Mouse (Mus musculus) spleen, adult 2 months (tissue): ENCODE measurements around the gene Snx21. TPM values are rescaled to one million over a fixed set of nuclear protein-coding genes. Genes with fewer than 3 reads are reported as not detected.
A peak's percentile ranks its signal among the peaks of the same experiment; 100 is the strongest.

Experiments used
- DNase-seq, 2 experiments: peaks; one replicate each; pipeline versions ENCODE4 v3.0.0 to v3.0.0-alpha.2; 2012 to 2021; ENCODE audit warnings: low spot score in 2 of 2, low read depth in 1 of 2
- H3K27ac ChIP-seq: fragments of 200-500 bp; 2 replicates; pipeline ENCODE4 v1.5.1; 2012; ENCODE audit warnings: low read length, inconsistent platforms; ENCODE audit not compliant: insufficient read depth
- H3K27me3 ChIP-seq: fragments of 200-500 bp; 2 replicates; pipeline ENCODE4 v1.6.1; 2012; ENCODE audit warnings: mild to moderate bottlenecking, moderate library complexity, low read length, inconsistent platforms; ENCODE audit not compliant: control insufficient read depth, insufficient read depth
- H3K36me3 ChIP-seq: fragments of 200-500 bp; 2 replicates; pipeline ENCODE4 v1.6.1; 2012; ENCODE audit warnings: mild to moderate bottlenecking, low read length, inconsistent platforms; ENCODE audit not compliant: control insufficient read depth, insufficient read depth
- H3K4me1 ChIP-seq: fragments of 200-500 bp; 2 replicates; pipeline ENCODE4 v1.6.1; 2011; ENCODE audit warnings: inconsistent platforms; ENCODE audit not compliant: control insufficient read depth, insufficient read depth, insufficient read length
- H3K4me3 ChIP-seq: fragments of 200-500 bp; 2 replicates; pipeline ENCODE4 v1.5.1; 2011; ENCODE audit warnings: mild to moderate bottlenecking, inconsistent platforms; ENCODE audit not compliant: insufficient read depth, insufficient read length; ENCODE audit errors: extremely low read depth
- CTCF ChIP-seq: fragments of 200-500 bp; IDR thresholded peaks from 2 replicates; pipeline ENCODE4 v1.5.1; 2011; ENCODE audit warnings: mild to moderate bottlenecking, inconsistent platforms; ENCODE audit not compliant: insufficient read depth, insufficient read length, insufficient replicate concordance; ENCODE audit errors: extremely low read depth
- POLR2A ChIP-seq: fragments of 200-500 bp; IDR thresholded peaks from 2 replicates; pipeline ENCODE4 v1.6.1; 2011; ENCODE audit warnings: low read depth, low read length, inconsistent platforms
- WGBS: fragments of 180-500 bp; shearing (Covaris S2); methylation state at CpG from one replicate; pipeline ENCODE4 v1.1.7; 2018; 5-methylcytosine and 5-hydroxymethylcytosine counted together
- polyA plus RNA-seq: library from polyadenylated mRNA; depleted of rRNA; stranded (reverse); fragments of >200 nt; gene quantifications from 2 replicates; pipeline ENCODE4 v1.2.3, GENCODE M21; 2012; rRNA removed

Gene Snx21
- polyA plus RNA-seq, 1 experiment, result 9.5 TPM

DNA sequence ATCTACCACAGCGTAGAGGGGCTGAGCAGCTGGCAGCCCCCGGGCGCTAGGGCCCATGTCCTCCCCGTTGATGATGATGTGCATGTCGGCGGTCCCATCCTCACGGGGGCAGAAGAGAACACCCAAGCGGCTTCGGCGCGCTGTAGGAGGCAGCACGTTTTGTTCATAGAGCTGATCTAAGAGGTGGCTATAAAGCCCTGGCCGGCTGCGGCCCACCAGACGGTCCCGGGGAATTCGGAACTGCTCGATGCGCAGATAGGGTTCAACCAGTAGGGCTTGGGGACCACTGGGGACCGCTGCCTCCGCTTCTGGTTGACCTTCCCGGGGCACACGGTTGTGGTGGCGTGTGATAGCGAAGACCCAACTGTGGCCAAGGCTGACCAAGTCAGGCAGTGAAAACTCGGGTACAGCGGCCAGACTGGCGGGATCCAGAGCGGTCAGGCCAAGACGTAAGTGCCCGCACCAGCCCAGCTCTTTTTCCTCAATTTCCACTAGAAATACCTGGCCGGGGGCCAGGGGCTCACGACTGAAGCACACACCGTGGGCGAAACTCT is 47.2 kb downstream of the Snx21 start, which contains the start of gene Ctsa:
Gene Ctsa (plus strand): TSS at position 126 of the 554 bp plus-strand sequence.
- H3K36me3 ChIP-seq, result peaks cover 16% of the 10 kb centered on the region
- no peaks in the 10 kb centered on the region for H3K27me3 ChIP-seq
- peak within 1 kb of the TSS; percentile 85 for H3K27ac ChIP-seq
- under 1% methylated on average over 35 of the region's 35 CpGs for WGBS
- DNase-seq, result peak; percentile 65 to 85
- peaks cover 5% of the 10 kb centered on the region; the same call in 1 of the 2 replicates for H3K4me1 ChIP-seq
- peak within 1 kb of the TSS; percentile 83 for H3K4me3 ChIP-seq
- TF ChIP-seq POLR2A, result no peak
- TF ChIP-seq CTCF, result peak; percentile 70; the same call in 1 of the 2 replicates

- peak within 1 kb of the TSS; percentile 85 for H3K27ac ChIP-seq
- H3K36me3 ChIP-seq, result peaks cover 21% of the 10 kb centered on the region
- H3K4me1 ChIP-seq, result peaks cover 5% of the 10 kb centered on the region; the same call in 1 of the 2 replicates
- H3K27me3 ChIP-seq, result no peaks in the 10 kb centered on the region
- H3K4me3 ChIP-seq, result peak within 1 kb of the TSS; percentile 83
- TF ChIP-seq CTCF (no peak), POLR2A (peak; percentile 44; the same call in 1 of the 2 replicates)
- under 1% methylated on average over 31 of the region's 31 CpGs for WGBS
- peak; percentile 79 to 88 for DNase-seq
Observed at GRCm38 (mm10) chr2:164833314-164833959, 47.8 kb downstream of the Snx21 start, which contains the start of gene Neurl2. Neurl2 (minus strand) TSS chr2:164833456.

GRCm38 (mm10) chr2:164834531-164834930 is 48.9 kb downstream of the Snx21 start:
- peaks cover 31% of the 10 kb centered on the region for H3K36me3 ChIP-seq
- TF ChIP-seq POLR2A (no peak), CTCF (no peak)
- peak overlapping the region; percentile 83 for H3K4me3 ChIP-seq
- H3K27ac ChIP-seq, result peak overlapping the region; percentile 85
- 38% methylated on average over 8 of the region's 8 CpGs for WGBS
- H3K4me1 ChIP-seq, result peaks cover 5% of the 10 kb centered on the region; the same call in 1 of the 2 replicates
- H3K27me3 ChIP-seq, result no peaks in the 10 kb centered on the region
- no peak for DNase-seq

- Histone ChIP-seq H3K27me3 (no peaks in the 10 kb centered on the region), H3K4me1 (peaks cover 5% of the 10 kb centered on the region; the same call in 1 of the 2 replicates), H3K36me3 (peaks cover 35% of the 10 kb centered on the region), H3K4me3 (no peak overlapping the region), H3K27ac (no peak overlapping the region)
- DNase-seq, result no peak
- WGBS, result 95% methylated on average over 4 of the region's 4 CpGs
- TF ChIP-seq POLR2A (no peak), CTCF (no peak)
Observed at GRCm38 (mm10) chr2:164835164-164835563, 49.5 kb downstream of the Snx21 start.

Other genes with a start within 250 kb of the Snx21 start
- gene Wfdc2, start 223.4 kb upstream of the Snx21 start, polyA plus RNA-seq, result 0.33 and 0.47 TPM in 2 replicates
- gene Spint3, start 212.4 kb upstream of the Snx21 start, polyA plus RNA-seq, result not detected in 2 replicates
- 0.15 and 0.21 TPM in 2 replicates for gene Wfdc6a, start 200.4 kb upstream of the Snx21 start, polyA plus RNA-seq
- gene Eppin, start 192.2 kb upstream of the Snx21 start, polyA plus RNA-seq, result not detected in 2 replicates
- not detected in 2 replicates for gene Wfdc6b, start 172.3 kb upstream of the Snx21 start, polyA plus RNA-seq
- gene Wfdc8, start 172.2 kb upstream of the Snx21 start, polyA plus RNA-seq, result not detected in 2 replicates
- gene Wfdc16, start 147.0 kb upstream of the Snx21 start, polyA plus RNA-seq, result not detected in 2 replicates
- gene Wfdc10, start 129.8 kb upstream of the Snx21 start, polyA plus RNA-seq, result not detected in 2 replicates
- not detected in 2 replicates for gene Wfdc9, start 129.2 kb upstream of the Snx21 start, polyA plus RNA-seq
- gene Wfdc11, start 111.7 kb upstream of the Snx21 start, polyA plus RNA-seq, result not detected in 2 replicates
- not detected in 2 replicates for gene Wfdc13, start 100.7 kb upstream of the Snx21 start, polyA plus RNA-seq
- gene Spint4, start 87.3 kb upstream of the Snx21 start, polyA plus RNA-seq, result not detected in 2 replicates
- gene Spint5, start 70.5 kb upstream of the Snx21 start, polyA plus RNA-seq, result not detected in 2 replicates
- gene Wfdc3, start 39.9 kb upstream of the Snx21 start, polyA plus RNA-seq, result 0.18 and 0.34 TPM in 2 replicates
- gene Dnttip1, start 39.8 kb upstream of the Snx21 start, polyA plus RNA-seq, result 38.9 and 48.0 TPM in 2 replicates
- gene Ube2c, start 15.9 kb upstream of the Snx21 start, polyA plus RNA-seq, result 92.8 and 97.2 TPM in 2 replicates
- gene Tnnc2, start 5.9 kb upstream of the Snx21 start, polyA plus RNA-seq, result not detected in 2 replicates
- 44.9 and 54.1 TPM in 2 replicates for gene Acot8, start 19.1 kb downstream of the Snx21 start, polyA plus RNA-seq
- gene Zswim3, start 19.3 kb downstream of the Snx21 start, polyA plus RNA-seq, result 2.5 and 3.0 TPM in 2 replicates
- 7.7 and 9.3 TPM in 2 replicates for gene Zswim1, start 36.9 kb downstream of the Snx21 start, polyA plus RNA-seq
- 0.16 and 0.40 TPM in 2 replicates for gene Spata25, start 42.7 kb downstream of the Snx21 start, polyA plus RNA-seq
- 318 and 362 TPM in 2 replicates for gene Ctsa, start 47.0 kb downstream of the Snx21 start, polyA plus RNA-seq
- 5.7 and 9.6 TPM in 2 replicates for gene Neurl2, start 47.6 kb downstream of the Snx21 start, polyA plus RNA-seq
- 48.3 and 51.8 TPM in 2 replicates for gene Pltp, start 71.9 kb downstream of the Snx21 start, polyA plus RNA-seq
- gene Pcif1, start 93.5 kb downstream of the Snx21 start, polyA plus RNA-seq, result 33.2 and 36.7 TPM in 2 replicates
- 37.8 and 47.5 TPM in 2 replicates for gene Zfp335, start 125.9 kb downstream of the Snx21 start, polyA plus RNA-seq
- gene Mmp9, start 155.0 kb downstream of the Snx21 start, polyA plus RNA-seq, result 16.0 and 26.6 TPM in 2 replicates
- 1.2 and 1.3 TPM in 2 replicates for gene Slc12a5, start 175.0 kb downstream of the Snx21 start, polyA plus RNA-seq
- gene Ncoa5, start 249.0 kb downstream of the Snx21 start, polyA plus RNA-seq, result 25.1 and 28.7 TPM in 2 replicates